Mouse (Mus musculus) lung, postnatal 25 days (tissue): ENCODE data around the gene Mrpl38.
A peak's percentile ranks its signal among the peaks of the same experiment; 100 is the strongest.
"Not testable (repeated sequence)": the region's sequence is repeated elsewhere in the genome, so short reads cannot be mapped to it uniquely, and the experiment has no call there.

Experiments used
- DNase-seq: peaks from one replicate; pipeline ENCODE4 v3.0.0; 2022; ENCODE audit warnings: low spot score

The Mrpl38 gene

GRCm38 (mm10) chr11:116143468-116143867 is 4.8 kb upstream of the Mrpl38 start:
- DNase-seq, result no peak

GRCm38 (mm10) chr11:116142211-116142991 is 3.7 kb upstream of the Mrpl38 start:
- no peak for DNase-seq

- no peak for DNase-seq
Observed at GRCm38 (mm10) chr11:116138096-116138467, 586 bp downstream of the Mrpl38 start.

- no peak for DNase-seq
Observed at GRCm38 (mm10) chr11:116134171-116134570, 4.5 kb downstream of the Mrpl38 start.

- DNase-seq, result no peak
Observed at GRCm38 (mm10) chr11:116133497-116133896, 5.2 kb downstream of the Mrpl38 start.

- no peak for DNase-seq
Observed at GRCm38 (mm10) chr11:116132366-116133333, 6.0 kb downstream of the Mrpl38 start.

GRCm38 (mm10) chr11:116131349-116132170 is 7.1 kb downstream of the Mrpl38 start:
- DNase-seq, result no peak

- DNase-seq, result peak; percentile 96
Observed at GRCm38 (mm10) chr11:116130488-116131205, 8.0 kb downstream of the Mrpl38 start, which contains the start of gene Trim65. Gene Trim65, minus strand, starts transcription at chr11:116131128.

GRCm38 (mm10) chr11:116129993-116130487 is 8.6 kb downstream of the Mrpl38 start:
- no peak for DNase-seq

- DNase-seq, result no peak
Observed at GRCm38 (mm10) chr11:116129091-116129790, 9.4 kb downstream of the Mrpl38 start.

GRCm38 (mm10) chr11:116127986-116128385 is 10.7 kb downstream of the Mrpl38 start:
- DNase-seq, result no peak

GRCm38 (mm10) chr11:116127156-116127980 is 11.3 kb downstream of the Mrpl38 start, which contains the start of gene Trim47:
Gene Trim47, minus strand, starts transcription at chr11:116127210.
- peak; percentile 75 for DNase-seq

- no peak for DNase-seq
Observed at GRCm38 (mm10) chr11:116126261-116126660, 12.4 kb downstream of the Mrpl38 start.

- not testable (repeated sequence) for DNase-seq
Observed at GRCm38 (mm10) chr11:116121731-116122245, 16.9 kb downstream of the Mrpl38 start.

- DNase-seq, result no peak
Observed at GRCm38 (mm10) chr11:116117819-116118218, 20.8 kb downstream of the Mrpl38 start.

GRCm38 (mm10) chr11:116117241-116117640 is 21.4 kb downstream of the Mrpl38 start:
- no peak for DNase-seq

GRCm38 (mm10) chr11:116111611-116112203 is 27.0 kb downstream of the Mrpl38 start:
- DNase-seq, result no peak

- no peak for DNase-seq
Observed at GRCm38 (mm10) chr11:116111067-116111466, 27.6 kb downstream of the Mrpl38 start.

- peak; percentile 65 for DNase-seq
Observed at GRCm38 (mm10) chr11:116110540-116110939, 28.1 kb downstream of the Mrpl38 start.
